Mouse (Mus musculus): ENCODE measurements around the gene Rasl12.

DNA sequence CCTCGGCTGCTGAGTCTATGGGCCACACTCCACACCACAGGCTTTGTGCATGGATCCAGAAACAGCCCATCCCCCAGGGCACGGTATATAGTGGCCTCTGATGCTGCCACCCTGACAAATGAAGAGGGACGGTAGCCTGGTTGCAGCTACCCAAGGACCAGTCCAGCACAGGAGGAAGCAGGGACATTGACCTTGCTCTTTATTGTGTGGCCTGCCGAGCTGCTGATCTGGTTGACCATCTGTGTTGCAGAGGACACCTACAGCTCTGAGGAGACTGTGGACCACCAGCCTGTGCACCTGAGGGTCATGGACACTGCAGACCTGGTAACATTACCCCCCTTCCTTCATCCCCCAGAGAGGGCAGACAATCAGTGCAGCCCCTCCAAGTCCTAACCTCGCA, 9.0 kb downstream of the Rasl12 start:
- TF ChIP-seq CTCF (conservative IDR thresholded peaks at IDR 0.05; ENCODE audit: low read length) (no peak), NANOG (IDR thresholded peaks at IDR 0.05; ENCODE audit: borderline replicate concordance, low read length) (no peak)
